Mouse (Mus musculus): ENCODE results near the gene Ap1g2.

- TF ChIP-seq CTCF (IDR thresholded peaks at IDR 0.05; ENCODE audit: low read depth, low read length), result no peak
- no peak for TF ChIP-seq GATA1 (IDR thresholded peaks at IDR 0.05; ENCODE audit: borderline replicate concordance, low read length)
Measured at GRCm38 (mm10) chr14:55077481-55078365, 28.7 kb downstream of the Ap1g2 start.

Data from G1E (cell line).